Mouse (Mus musculus) splenic B cell, adult 2 months (primary cell): ENCODE data around the gene Slf2.

ENCODE experiments used
- DNase-seq: peaks from one replicate; pipeline ENCODE4 v3.0.0-alpha.2; 2011; ENCODE audit warnings: low read depth, low spot score
- H3K27me3 ChIP-seq: 2 replicates; pipeline ENCODE4 v1.6.1; 2012; ENCODE audit warnings: mild to moderate bottlenecking, low read length, moderate library complexity, mixed read lengths; ENCODE audit not compliant: control insufficient read depth, poor library complexity, insufficient read depth, severe bottlenecking
- H3K36me3 ChIP-seq: 2 replicates; pipeline ENCODE4 v1.6.1; 2012; ENCODE audit warnings: mild to moderate bottlenecking, low read length, moderate library complexity, mixed read lengths; ENCODE audit not compliant: control insufficient read depth, poor library complexity, insufficient read depth, severe bottlenecking

Gene Slf2

GRCm38 (mm10) chr19:45005957-45006712 lies 75.2 kb downstream of the Slf2 start, which contains the start of gene Mrpl43:
Gene Mrpl43, minus strand, starts transcription at chr19:45006442.
- peak; percentile 95 for DNase-seq
- Histone ChIP-seq H3K36me3 (peaks cover 6% of the 10 kb centered on the region), H3K27me3 (no peaks in the 10 kb centered on the region)

- DNase-seq, result peak; percentile 16
- Histone ChIP-seq H3K27me3 (no peaks in the 10 kb centered on the region), H3K36me3 (peaks cover 8% of the 10 kb centered on the region)
Measured at GRCm38 (mm10) chr19:45007021-45007420, 76.1 kb downstream of the Slf2 start.

GRCm38 (mm10) chr19:45007425-45008191 lies 76.7 kb downstream of the Slf2 start:
- no peaks in the 10 kb centered on the region for H3K27me3 ChIP-seq
- H3K36me3 ChIP-seq, result peaks cover 8% of the 10 kb centered on the region
- DNase-seq, result no peak

- no peaks in the 10 kb centered on the region for H3K27me3 ChIP-seq
Measured at GRCm38 (mm10) chr19:45010646-45011045, 79.7 kb downstream of the Slf2 start.

GRCm38 (mm10) chr19:45012219-45012618 lies 81.3 kb downstream of the Slf2 start:
- DNase-seq, result no peak
- no peaks in the 10 kb centered on the region for H3K27me3 ChIP-seq
- H3K36me3 ChIP-seq, result peaks cover 5% of the 10 kb centered on the region

More at GRCm38 (mm10) chr19:45010646-45011045, 79.7 kb downstream of the Slf2 start:
- no peak for DNase-seq
- peaks cover 5% of the 10 kb centered on the region for H3K36me3 ChIP-seq

GRCm38 (mm10) chr19:45012636-45013035 lies 81.7 kb downstream of the Slf2 start:
- Histone ChIP-seq H3K36me3 (peaks cover 5% of the 10 kb centered on the region), H3K27me3 (no peaks in the 10 kb centered on the region)
- peak; percentile 43 for DNase-seq

GRCm38 (mm10) chr19:45013581-45014225 lies 82.8 kb downstream of the Slf2 start:
- peaks cover 5% of the 10 kb centered on the region for H3K36me3 ChIP-seq
- DNase-seq, result no peak
- no peaks in the 10 kb centered on the region; the same call in 1 of the 2 replicates for H3K27me3 ChIP-seq

- no peaks in the 10 kb centered on the region; the same call in 1 of the 2 replicates for H3K27me3 ChIP-seq
- DNase-seq, result peak; percentile 55
- peaks cover 5% of the 10 kb centered on the region for H3K36me3 ChIP-seq
Measured at GRCm38 (mm10) chr19:45014335-45014971, 83.5 kb downstream of the Slf2 start, which contains the start of gene Lzts2. Gene Lzts2, plus strand, starts transcription at chr19:45014414.

GRCm38 (mm10) chr19:45014981-45015402 lies 84.0 kb downstream of the Slf2 start:
- no peak for DNase-seq
- Histone ChIP-seq H3K27me3 (no peaks in the 10 kb centered on the region; the same call in 1 of the 2 replicates), H3K36me3 (peaks cover 5% of the 10 kb centered on the region)

- Histone ChIP-seq H3K27me3 (no peaks in the 10 kb centered on the region; the same call in 1 of the 2 replicates), H3K36me3 (peaks cover 4% of the 10 kb centered on the region; the same call in 1 of the 2 replicates)
- peak; percentile 69 for DNase-seq
Measured at GRCm38 (mm10) chr19:45015518-45016281, 84.7 kb downstream of the Slf2 start.

- no peak for DNase-seq
- no peaks in the 10 kb centered on the region; the same call in 1 of the 2 replicates for H3K27me3 ChIP-seq
- no peaks in the 10 kb centered on the region; the same call in 1 of the 2 replicates for H3K36me3 ChIP-seq
Measured at GRCm38 (mm10) chr19:45016341-45017215, 85.6 kb downstream of the Slf2 start.

- H3K36me3 ChIP-seq, result no peaks in the 10 kb centered on the region
- no peaks in the 10 kb centered on the region; the same call in 1 of the 2 replicates for H3K27me3 ChIP-seq
- peak; percentile 47 for DNase-seq
Measured at GRCm38 (mm10) chr19:45017216-45017771, 86.3 kb downstream of the Slf2 start.

- Histone ChIP-seq H3K36me3 (no peaks in the 10 kb centered on the region), H3K27me3 (no peaks in the 10 kb centered on the region; the same call in 1 of the 2 replicates)
- peak; percentile 65 for DNase-seq
Measured at GRCm38 (mm10) chr19:45017909-45018308, 87.0 kb downstream of the Slf2 start.
